Mouse (Mus musculus) brown adipose tissue, adult 24 weeks (tissue): ENCODE data around the gene Klk1b27. TPM values are rescaled to one million over a fixed set of nuclear protein-coding genes. Genes with fewer than 3 reads are reported as not detected.
"Not testable (repeated sequence)": the region's sequence is repeated elsewhere in the genome, so short reads cannot be mapped to it uniquely, and the experiment has no call there.

Experiments
- H3K27ac ChIP-seq: fragments of 200-500 bp; replicated peaks from 2 replicates; pipeline ENCODE4 v1.5.1; 2012; ENCODE audit warnings: low read depth, mild to moderate bottlenecking, low read length
- H3K4me1 ChIP-seq: fragments of 200-500 bp; 2 replicates; pipeline ENCODE4 v1.6.1; 2012; ENCODE audit warnings: low read length, mixed read lengths; ENCODE audit not compliant: control insufficient read depth, insufficient read depth, insufficient read length
- H3K4me3 ChIP-seq: fragments of 200-500 bp; 2 replicates; pipeline ENCODE4 v1.5.1; 2012; ENCODE audit warnings: low read depth, mild to moderate bottlenecking, low read length, moderate library complexity; ENCODE audit not compliant: insufficient read depth
- polyA plus RNA-seq: library from polyadenylated mRNA; stranded (reverse); fragments of >200 nt; gene quantifications from 2 replicates; pipeline ENCODE4 v1.2.4, GENCODE M21; 2012; ENCODE audit not compliant: missing spikeins, insufficient read depth, insufficient read length

Gene Klk1b27
- not detected in 2 replicates for polyA plus RNA-seq

DNA sequence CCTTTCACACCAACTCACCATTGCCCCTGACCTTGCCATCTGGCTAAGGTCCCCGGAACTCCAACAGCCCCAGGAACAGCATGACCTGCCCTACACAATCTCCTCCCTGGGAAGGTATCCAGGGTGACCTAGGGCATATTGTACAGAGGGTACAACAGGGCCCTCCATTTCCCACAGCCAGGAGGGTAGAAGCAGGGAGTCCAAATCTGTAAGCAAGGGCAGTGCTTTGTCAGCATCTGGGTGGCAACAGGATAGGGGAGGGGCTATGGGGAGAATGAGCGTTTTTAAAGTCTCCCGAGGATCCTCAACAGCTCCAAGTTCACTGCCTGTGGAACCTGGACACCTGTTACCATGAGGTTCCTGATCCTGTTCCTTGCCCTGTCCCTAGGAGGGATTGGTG is at the start of gene Klk1b27:
Klk1b27 (plus strand) TSS at position 301 of the 400 bp plus-strand sequence.
- not testable (repeated sequence) for H3K4me1 ChIP-seq, H3K4me3 ChIP-seq, H3K27ac ChIP-seq

DNA sequence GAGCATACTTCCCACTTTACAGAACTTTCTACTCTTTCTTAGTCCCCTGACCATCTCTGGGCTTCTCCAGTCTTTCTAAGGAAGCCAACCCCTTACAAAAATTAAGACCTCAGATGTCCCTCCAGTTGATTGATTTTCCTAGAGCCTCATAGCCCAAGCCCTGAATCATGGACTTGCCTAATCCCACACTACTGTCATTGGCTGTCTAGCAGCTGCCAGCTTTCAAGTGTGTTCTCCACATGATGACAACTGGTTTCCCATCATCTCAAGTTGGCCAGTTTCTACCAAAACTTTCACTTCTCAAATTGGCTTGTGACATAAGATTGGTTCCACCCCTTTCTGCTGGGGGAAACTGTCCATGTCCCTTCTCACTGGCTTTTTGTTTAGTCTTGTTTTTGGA is 47.2 kb upstream of the Klk1b27 start:
- Histone ChIP-seq H3K4me1 (no peaks in the 10 kb centered on the region), H3K27ac (no peak overlapping the region), H3K4me3 (no peak overlapping the region)

DNA sequence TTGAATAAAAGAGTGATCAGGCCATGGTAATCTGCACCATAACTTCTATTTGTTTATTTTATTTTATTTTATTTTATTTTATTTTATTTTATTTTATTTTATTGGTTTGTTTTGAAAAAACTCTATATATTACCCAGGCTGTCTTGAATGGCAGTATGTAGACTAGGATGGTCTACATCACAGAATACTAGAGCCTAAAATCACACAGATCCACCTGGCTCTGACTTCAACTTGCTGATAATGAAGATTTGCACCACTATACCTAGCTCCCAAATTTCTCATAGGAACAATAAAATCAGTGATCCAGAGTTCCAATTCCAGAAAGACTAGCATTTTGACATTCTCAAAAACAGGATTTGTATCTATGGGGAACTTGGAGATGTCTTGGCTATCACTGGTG is 40.2 kb upstream of the Klk1b27 start, which contains the start of gene Klk1b26:
Klk1b26 (plus strand) TSS at position 301 of the 400 bp plus-strand sequence.
- not testable (repeated sequence) for H3K27ac ChIP-seq, H3K4me1 ChIP-seq, H3K4me3 ChIP-seq

DNA sequence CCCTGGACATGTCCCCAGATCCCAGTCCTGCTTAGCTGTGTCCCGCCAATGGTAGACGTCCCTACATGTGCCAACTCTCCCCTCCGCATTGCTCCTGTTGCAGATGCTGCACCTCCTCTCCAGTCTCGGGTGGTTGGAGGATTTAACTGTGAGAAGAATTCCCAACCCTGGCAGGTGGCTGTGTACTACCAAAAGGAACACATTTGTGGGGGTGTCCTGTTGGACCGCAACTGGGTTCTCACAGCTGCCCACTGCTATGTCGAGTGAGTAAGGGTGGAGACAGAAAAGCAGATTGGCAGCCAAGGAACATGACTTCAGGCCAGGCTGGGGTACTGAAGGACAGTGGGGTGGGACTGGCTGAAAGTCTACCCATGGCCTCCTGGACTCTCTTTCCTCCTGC is 37.4 kb upstream of the Klk1b27 start:
- not testable (repeated sequence) for H3K4me1 ChIP-seq, H3K27ac ChIP-seq, H3K4me3 ChIP-seq

DNA sequence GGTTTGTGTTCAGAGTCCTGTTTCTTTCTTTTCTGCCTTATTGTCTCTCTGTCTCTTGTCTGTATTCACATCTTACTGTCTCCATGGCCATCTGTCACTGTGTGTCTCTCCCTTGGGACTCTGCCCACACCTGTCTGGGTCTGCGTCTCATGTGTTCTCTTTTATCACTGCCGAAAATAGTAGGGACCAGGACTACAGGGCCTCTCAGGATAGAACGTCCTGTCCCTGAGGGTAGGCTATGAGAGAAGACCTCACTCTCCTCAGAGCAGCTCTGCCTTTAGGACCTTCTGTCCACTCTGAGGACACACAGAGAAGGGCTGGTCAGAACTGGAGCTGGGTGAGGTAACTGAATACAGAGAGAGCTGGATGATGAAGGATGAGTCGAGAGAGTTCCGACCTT is 37.0 kb upstream of the Klk1b27 start:
- H3K27ac ChIP-seq: no peak overlapping the region
- no peaks in the 10 kb centered on the region for H3K4me1 ChIP-seq
- no peak overlapping the region for H3K4me3 ChIP-seq

DNA sequence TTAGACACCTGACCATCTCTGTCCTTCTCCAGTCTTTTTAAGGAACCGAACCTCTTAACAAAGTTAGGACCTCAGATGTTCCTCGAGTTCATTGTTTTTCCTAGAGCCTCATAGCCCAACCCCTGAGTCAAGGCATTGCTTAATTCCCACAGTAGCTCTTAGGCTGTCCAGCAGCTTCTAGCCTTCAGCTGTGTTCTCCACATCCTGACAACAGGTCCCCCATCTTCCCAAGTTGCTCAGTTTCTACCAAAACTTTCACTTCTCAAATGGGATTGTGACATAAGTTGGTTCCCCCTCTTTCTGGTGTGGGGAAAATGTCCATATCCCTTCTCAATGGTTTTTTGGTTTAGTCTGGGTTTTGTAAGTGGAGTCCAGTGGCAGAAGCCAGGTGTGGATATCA is 20.0 kb downstream of the Klk1b27 start:
- no peak overlapping the region for H3K27ac ChIP-seq
- H3K4me1 ChIP-seq: no peaks in the 10 kb centered on the region
- no peak overlapping the region for H3K4me3 ChIP-seq

DNA sequence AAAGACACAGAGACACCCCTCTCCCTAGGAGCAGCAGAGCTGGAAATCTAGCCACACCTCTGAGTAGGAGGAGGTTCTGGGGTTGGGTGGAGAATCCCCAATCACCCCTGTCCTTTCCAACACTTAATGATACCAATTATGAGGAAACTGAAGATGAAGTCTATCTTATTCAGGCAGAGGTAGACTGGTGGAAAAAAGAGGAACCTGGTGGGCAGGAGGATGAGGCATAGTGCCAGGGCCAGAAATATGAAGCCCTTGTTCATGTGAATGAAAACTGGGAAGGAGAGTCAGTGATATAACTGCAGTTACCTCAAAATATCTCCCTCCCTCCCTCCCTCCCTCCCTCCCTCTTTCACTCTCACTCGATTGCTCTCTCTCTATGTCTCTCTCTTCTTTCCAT is 25.6 kb downstream of the Klk1b27 start:
- Histone ChIP-seq H3K27ac (no peak overlapping the region), H3K4me1 (no peaks in the 10 kb centered on the region), H3K4me3 (no peak overlapping the region)

DNA sequence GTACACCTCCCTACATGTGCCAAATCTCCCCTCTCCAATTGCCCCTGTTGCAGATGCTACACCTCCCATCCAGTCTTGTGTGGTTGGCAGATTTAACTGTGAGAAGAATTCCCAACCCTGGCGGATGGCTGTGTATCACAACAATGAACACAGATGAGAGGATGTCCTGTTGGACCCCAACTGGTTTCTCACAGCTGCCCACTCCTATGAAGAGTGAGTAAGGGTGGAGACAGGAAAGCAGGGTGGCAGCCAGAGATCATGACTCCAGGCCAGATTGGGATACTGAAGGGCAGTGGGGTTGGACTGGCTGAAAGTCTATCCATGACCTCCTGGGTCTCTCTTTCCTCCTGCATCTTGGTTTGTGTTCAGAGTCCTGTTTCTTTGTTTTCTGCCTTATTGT is 44.0 kb downstream of the Klk1b27 start:
- Histone ChIP-seq H3K4me1 (no peaks in the 10 kb centered on the region), H3K4me3 (no peak overlapping the region), H3K27ac (no peak overlapping the region)

DNA sequence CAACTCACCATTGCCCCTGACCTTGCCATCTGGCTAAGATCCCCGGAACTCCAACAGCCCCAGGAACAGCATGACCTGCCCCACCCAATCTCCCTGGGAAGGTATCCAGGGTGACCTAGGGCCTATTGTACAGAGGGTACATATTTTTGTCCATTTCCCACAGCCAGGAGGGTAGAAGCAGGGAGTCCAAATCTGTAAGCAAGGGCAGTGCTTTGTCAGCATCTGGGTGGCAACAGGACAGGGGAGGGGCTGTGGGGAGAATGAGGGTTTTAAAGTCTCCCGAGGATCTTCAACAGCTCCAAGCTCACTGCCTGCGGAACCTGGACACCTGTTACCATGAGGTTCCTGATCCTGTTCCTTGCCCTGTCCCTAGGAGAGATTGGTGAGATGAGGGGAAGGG is 49.9 kb downstream of the Klk1b27 start, which contains the start of gene Klk1b21:
Klk1b21 (plus strand) TSS at position 301 of the 400 bp plus-strand sequence.
- not testable (repeated sequence) for H3K4me3 ChIP-seq, H3K4me1 ChIP-seq, H3K27ac ChIP-seq

Other genes with a start within 250 kb of the Klk1b27 start
- not detected in 2 replicates for gene Klk7, start 241.0 kb upstream of the Klk1b27 start, polyA plus RNA-seq
- gene Klk6, start 227.8 kb upstream of the Klk1b27 start, polyA plus RNA-seq: not detected in 2 replicates
- not detected in 2 replicates for gene Klk5, start 210.3 kb upstream of the Klk1b27 start, polyA plus RNA-seq
- not detected in 2 replicates for gene Klk4, start 171.1 kb upstream of the Klk1b27 start, polyA plus RNA-seq
- gene Klk15, start 118.5 kb upstream of the Klk1b27 start, polyA plus RNA-seq: not detected in 2 replicates
- not detected in 2 replicates for gene Klk1b8, start 101.6 kb upstream of the Klk1b27 start, polyA plus RNA-seq
- gene Klk1b1, start 85.5 kb upstream of the Klk1b27 start, polyA plus RNA-seq: not detected in 2 replicates
- not detected in 2 replicates for gene Klk1b9, start 76.2 kb upstream of the Klk1b27 start, polyA plus RNA-seq
- gene Klk1b11, start 56.4 kb upstream of the Klk1b27 start, polyA plus RNA-seq: not detected in 2 replicates
- not detected in 2 replicates for gene Klk1b26, start 40.1 kb upstream of the Klk1b27 start, polyA plus RNA-seq
- not detected in 2 replicates for gene Klk1b21, start 50.0 kb downstream of the Klk1b27 start, polyA plus RNA-seq
- not detected in 2 replicates for gene Klk1b22, start 60.4 kb downstream of the Klk1b27 start, polyA plus RNA-seq
- gene Klk1b16, start 84.5 kb downstream of the Klk1b27 start, polyA plus RNA-seq: not detected in 2 replicates
- not detected in 2 replicates for gene Klk1b24, start 135.9 kb downstream of the Klk1b27 start, polyA plus RNA-seq
- gene Klk1b3, start 145.9 kb downstream of the Klk1b27 start, polyA plus RNA-seq: not detected in 2 replicates
- gene Klk1b4, start 155.1 kb downstream of the Klk1b27 start, polyA plus RNA-seq: not detected in 2 replicates
- not detected in 2 replicates for gene Klk1b5, start 163.7 kb downstream of the Klk1b27 start, polyA plus RNA-seq
- gene Klk1, start 173.1 kb downstream of the Klk1b27 start, polyA plus RNA-seq: not detected in 2 replicates
- gene Gm36864, start 183.9 kb downstream of the Klk1b27 start, polyA plus RNA-seq: not detected in 2 replicates
- not detected in 2 replicates for gene 1700028J19Rik, start 194.4 kb downstream of the Klk1b27 start, polyA plus RNA-seq
- gene 2410002F23Rik, start 194.4 kb downstream of the Klk1b27 start, polyA plus RNA-seq: 5.5 and 5.7 TPM in 2 replicates
- not detected in 2 replicates for gene Acp4, start 205.1 kb downstream of the Klk1b27 start, polyA plus RNA-seq
- gene Gm15517, start 209.2 kb downstream of the Klk1b27 start, polyA plus RNA-seq: not detected in 2 replicates